Comparison of ENCODE assay signal across 15 mouse cellular contexts in genomic region chr5:36750119-36751078, GRCm38 (mm10). TPM values are rescaled to one million over a fixed set of nuclear protein-coding genes. Genes with fewer than 3 reads are reported as not detected.
DNase-seq lines count a peak whose midpoint lies in the region; ATAC-seq and TF ChIP-seq lines count a peak whose summit lies in the region.
"Had no signal": no experiment of that assay in that cellular context is flagged by ENCODE, and none has a peak within 500 bp of the region (broad histone marks: within the 10 kb centered on the region; RNA-seq: fewer than 3 reads in every experiment).

No protein-coding gene starts in this region.

- H3K27me3 ChIP-seq in forebrain, postnatal 0 days (ENCODE audit: insufficient read depth, low read length), result no peaks in the 10 kb centered on the region
- 0 out of 2 replicates have a peak, but pooled peaks cover 19% of the 10 kb centered on the region for H3K27me3 ChIP-seq in forebrain, embryonic 12.5 days
- H3K27me3 ChIP-seq in lung, embryonic 14.5 days (ENCODE audit: insufficient read depth, low read length), result no peaks in the 10 kb centered on the region
- H3K27me3 ChIP-seq in Patski, result no peaks in the 10 kb centered on the region
- H3K27me3 ChIP-seq: embryonic facial prominence, embryonic 12.5 days; forebrain, embryonic 15.5 days; liver, embryonic 13.5 days had no signal

- no peak overlapping the region for H3K4me2 ChIP-seq in forebrain, postnatal 0 days (ENCODE audit: low read depth)
- no peak overlapping the region for H3K4me2 ChIP-seq in forebrain, embryonic 12.5 days
- no peak overlapping the region for H3K4me2 ChIP-seq in lung, embryonic 14.5 days
- H3K4me2 ChIP-seq: embryonic facial prominence, embryonic 12.5 days; forebrain, embryonic 15.5 days; liver, embryonic 13.5 days; midbrain, embryonic 11.5 days had no signal

- H3K9me3 ChIP-seq in forebrain, postnatal 0 days (ENCODE audit: low read length), result no peaks in the 10 kb centered on the region
- no peaks in the 10 kb centered on the region for H3K9me3 ChIP-seq in forebrain, embryonic 12.5 days
- no peaks in the 10 kb centered on the region for H3K9me3 ChIP-seq in lung, embryonic 14.5 days (ENCODE audit: low read depth, low read length)
- H3K9me3 ChIP-seq: embryonic facial prominence, embryonic 12.5 days; forebrain, embryonic 15.5 days; liver, embryonic 13.5 days had no signal

- in situ Hi-C loops in Patski (cut with MboI; ENCODE audit: low pct_unique_long_range_greater_than_20kb), result loop anchor here (5.0 kb wide), 1 partner anchor 37 kb away; no protein-coding TSS in a partner anchor

- no peak overlapping the region for H3K27ac ChIP-seq in forebrain, postnatal 0 days (ENCODE audit: low read depth, low read length)
- H3K27ac ChIP-seq in forebrain, embryonic 12.5 days, result no peak overlapping the region
- H3K27ac ChIP-seq in lung, embryonic 14.5 days (ENCODE audit: low read depth), result no peak overlapping the region
- H3K27ac ChIP-seq: embryonic facial prominence, embryonic 12.5 days; forebrain, embryonic 15.5 days; liver, embryonic 13.5 days had no signal

- H3K36me3 ChIP-seq in forebrain, postnatal 0 days (ENCODE audit: insufficient read depth), result no peaks in the 10 kb centered on the region
- 0 out of 2 replicates have a peak, but pooled peaks cover under 1% of the 10 kb centered on the region for H3K36me3 ChIP-seq in forebrain, embryonic 12.5 days (replicated peaks)
- H3K36me3 ChIP-seq in lung, embryonic 14.5 days (ENCODE audit: insufficient read depth), result no peaks in the 10 kb centered on the region
- H3K36me3 ChIP-seq: embryonic facial prominence, embryonic 12.5 days; forebrain, embryonic 15.5 days had no signal

- ATAC-seq in forebrain, postnatal 0 days, result no peak
- ATAC-seq in forebrain, embryonic 12.5 days (ENCODE audit: low FRiP score), result no peak
- no peak for ATAC-seq in lung, embryonic 14.5 days (ENCODE audit: insufficient read depth)
- ATAC-seq in Patski, result no peak
- ATAC-seq: forebrain, embryonic 15.5 days had no signal

- peaks cover 9% of the 10 kb centered on the region for H3K4me1 ChIP-seq in forebrain, postnatal 0 days (ENCODE audit: insufficient read depth)
- H3K4me1 ChIP-seq in forebrain, embryonic 12.5 days, result peaks cover 14% of the 10 kb centered on the region
- peaks cover 7% of the 10 kb centered on the region; the same call in 1 of the 2 replicates for H3K4me1 ChIP-seq in lung, embryonic 14.5 days (ENCODE audit: insufficient read depth)

- 78% methylated on average over 9 of the region's 9 CpGs for WGBS in forebrain, postnatal 0 days
- WGBS in forebrain, embryonic 12.5 days, result 76% methylated on average over 9 of the region's 9 CpGs
- 72% methylated on average over 9 of the region's 9 CpGs for WGBS in lung, embryonic 14.5 days

- POLR2A ChIA-PET in Patski (lab: Charles Lee), result interaction anchor here (0.6 kb wide), 1 partner anchor 37 kb away, joined by 3 read pairs; no protein-coding TSS in a partner anchor

- H3K4me3 ChIP-seq in forebrain, postnatal 0 days (ENCODE audit: low read depth, low read length), result no peak overlapping the region
- H3K4me3 ChIP-seq in forebrain, embryonic 12.5 days (replicated peaks), result no peak overlapping the region
- H3K4me3 ChIP-seq in lung, embryonic 14.5 days (ENCODE audit: low read depth, low read length), result no peak overlapping the region
- H3K4me3 ChIP-seq: embryonic facial prominence, embryonic 12.5 days; forebrain, embryonic 15.5 days; liver, embryonic 13.5 days had no signal

- H3K9ac ChIP-seq in forebrain, postnatal 0 days, result no peak overlapping the region
- no peak overlapping the region for H3K9ac ChIP-seq in forebrain, embryonic 12.5 days
- H3K9ac ChIP-seq in lung, embryonic 14.5 days, result no peak overlapping the region
- H3K9ac ChIP-seq: embryonic facial prominence, embryonic 12.5 days; forebrain, embryonic 15.5 days; liver, embryonic 13.5 days had no signal

- no peak for DNase-seq in forebrain, postnatal 0 days
- no peak for DNase-seq in lung, embryonic 14.5 days
- DNase-seq in lung, postnatal 4 days, result no peak
- DNase-seq in Patski (ENCODE audit: low read depth, low spot score), result no peak
- DNase-seq in naive thymus-derived CD4-positive, alpha-beta T cell, adult 2 months (ENCODE audit: low read depth), result peak; percentile 50
- no peak for DNase-seq in layer of hippocampus, postnatal 25 days (ENCODE audit: extremely low spot score in 1 of 2, low spot score in 1 of 2)
- no peak for DNase-seq in layer of hippocampus, adult 9-10 months (ENCODE audit: low spot score)
- DNase-seq: kidney, adult 8-10 months; liver, embryonic 13.5 days; spleen, adult 18-20 months; thymus, adult 2 months had no signal

- TF ChIP-seq CTCF in forebrain, postnatal 0 days (IDR thresholded peaks at IDR 0.05; ENCODE audit: low read depth), result peak; percentile 43
- TF ChIP-seq CTCF in lung, embryonic 14.5 days (IDR thresholded peaks at IDR 0.05; ENCODE audit: low read depth), result peak; percentile 55
- TF ChIP-seq CTCF in Patski (IDR thresholded peaks at IDR 0.05), result peak; percentile 61

- CTCF ChIA-PET in Patski (lab: Charles Lee), result no interaction called here

RNA-seq across cellular contexts. Expression of gene Bloc1s4, which starts 1.9 kb away (rescaled TPM):
- total RNA-seq in forebrain, postnatal 0 days (2014; rRNA removed), result 23.6 and 23.8 TPM in 2 replicates
- 32.7 and 36.2 TPM in 2 replicates for polyA plus RNA-seq in forebrain, postnatal 0 days (2015; fragmentation: Nextera tagmentation; extraction: Ambion mirVana)
- 25.3 TPM in 2 replicates for polyA plus RNA-seq in forebrain, embryonic 12.5 days (2016; fragmentation: Nextera tagmentation; extraction: Ambion mirVana)
- polyA plus RNA-seq in lung, embryonic 14.5 days (2014; fragmentation: Nextera tagmentation; extraction: Ambion mirVana), result 23.2 and 23.9 TPM in 2 replicates
- 25.5 TPM for polyA plus RNA-seq in Patski (2021)
- total RNA-seq in layer of hippocampus, postnatal 25 days (2021), result 10 to 100 TPM; 25.2 to 26.1 TPM

RNA-seq across cellular contexts. Expression of gene Mrfap1, which starts 46.2 kb away (rescaled TPM):
- 296 and 353 TPM in 2 replicates for total RNA-seq in forebrain, postnatal 0 days (2014; rRNA removed)
- polyA plus RNA-seq in forebrain, postnatal 0 days (2015; fragmentation: Nextera tagmentation; extraction: Ambion mirVana), result 477 and 530 TPM in 2 replicates
- 485 and 504 TPM in 2 replicates for polyA plus RNA-seq in forebrain, embryonic 12.5 days (2016; fragmentation: Nextera tagmentation; extraction: Ambion mirVana)
- polyA plus RNA-seq in lung, embryonic 14.5 days (2014; fragmentation: Nextera tagmentation; extraction: Ambion mirVana), result 568 and 573 TPM in 2 replicates
- 434 TPM for polyA plus RNA-seq in Patski (2021)
- 100 to 1,000 TPM; 569 to 617 TPM for total RNA-seq in layer of hippocampus, postnatal 25 days (2021)

RNA-seq across cellular contexts. Expression of gene D5Ertd579e, which starts 54.6 kb away (rescaled TPM):
- 84.7 and 105 TPM in 2 replicates for total RNA-seq in forebrain, postnatal 0 days (2014; rRNA removed)
- 23.3 and 27.4 TPM in 2 replicates for polyA plus RNA-seq in forebrain, postnatal 0 days (2015; fragmentation: Nextera tagmentation; extraction: Ambion mirVana)
- polyA plus RNA-seq in forebrain, embryonic 12.5 days (2016; fragmentation: Nextera tagmentation; extraction: Ambion mirVana), result 44.2 and 46.6 TPM in 2 replicates
- polyA plus RNA-seq in lung, embryonic 14.5 days (2014; fragmentation: Nextera tagmentation; extraction: Ambion mirVana), result 23.7 and 25.5 TPM in 2 replicates
- 71.5 TPM for polyA plus RNA-seq in Patski (2021)
- total RNA-seq in layer of hippocampus, postnatal 25 days (2021), result 100 to 1,000 TPM in 1 of 2 experiments, 10 to 100 TPM in 1; 87.8 to 107 TPM
